Mouse (Mus musculus): ENCODE results near the gene Coil.

GRCm38 (mm10) chr11:89012241-89012640 lies 42.2 kb downstream of the Coil start:
- no peak for TF ChIP-seq CTCF (IDR thresholded peaks at IDR 0.05; ENCODE audit: low read depth)
- no peak for TF ChIP-seq EP300 (optimal IDR thresholded peaks at IDR 0.05)

Measured in stomach, postnatal 0 days (tissue).